Mouse (Mus musculus) macrophage (primary cell): ENCODE measurements around the gene Kalrn. TPM values are rescaled to one million over a fixed set of nuclear protein-coding genes. Genes with fewer than 3 reads are reported as not detected.

Experiments used
- H3K27ac ChIP-seq: fragments of 350-480 bp; formaldehyde crosslinking; 2 replicates; pipeline ENCODE4 v1.9.0; 2021
- H3K36me3 ChIP-seq: fragments of 350-480 bp; formaldehyde crosslinking; 2 replicates; pipeline ENCODE4 v1.9.0; 2021; ENCODE audit errors: inconsistent target
- H3K4me3 ChIP-seq: fragments of 350-480 bp; formaldehyde crosslinking; 2 replicates; pipeline ENCODE4 v1.9.0; 2021; ENCODE audit errors: inconsistent target
- H3K79me2 ChIP-seq: fragments of 350-480 bp; formaldehyde crosslinking; 2 replicates; pipeline ENCODE4 v1.9.0; 2021; ENCODE audit errors: inconsistent target
- WGBS: methylation state at CpG from one replicate; pipeline ENCODE4 v1.1.7; 2026; ENCODE audit warnings: inconsistent platforms; ENCODE audit not compliant: missing documents; 5-methylcytosine and 5-hydroxymethylcytosine counted together
- polyA plus RNA-seq: library from polyadenylated mRNA; stranded (reverse); fragments of 250-400 nt; gene quantifications from 3 replicates; pipeline ENCODE4 v1.2.4, GENCODE M21; 2018; ENCODE audit warnings: inconsistent platforms

The Kalrn gene
- polyA plus RNA-seq, 1 experiment from 2014 or later, result 0.32 TPM

- WGBS, result 90% methylated on average over 22 of the region's 22 CpGs
- no peak overlapping the region for H3K27ac ChIP-seq
- no peaks in the 10 kb centered on the region for H3K79me2 ChIP-seq
- H3K36me3 ChIP-seq, result no peaks in the 10 kb centered on the region
- H3K4me3 ChIP-seq, result no peak overlapping the region
These were observed 310.4 kb downstream of the Kalrn start for GRCm38 (mm10) chr16:34262731-34263460.

- WGBS, result 64% methylated on average over 10 of the region's 10 CpGs
- no peak overlapping the region for H3K4me3 ChIP-seq
These were observed 312.1 kb downstream of the Kalrn start for GRCm38 (mm10) chr16:34260971-34261924.

GRCm38 (mm10) chr16:34254646-34255022 is 318.7 kb downstream of the Kalrn start:
- Histone ChIP-seq H3K36me3 (no peaks in the 10 kb centered on the region), H3K79me2 (no peaks in the 10 kb centered on the region), H3K27ac (no peak overlapping the region), H3K4me3 (no peak overlapping the region)
- WGBS, result 85% methylated on average over 2 of the region's 2 CpGs

More at GRCm38 (mm10) chr16:34260971-34261924, 312.1 kb downstream of the Kalrn start:
- no peak overlapping the region for H3K27ac ChIP-seq
- H3K79me2 ChIP-seq, result no peaks in the 10 kb centered on the region
- H3K36me3 ChIP-seq, result no peaks in the 10 kb centered on the region

- 84% methylated on average over 4 of the region's 4 CpGs for WGBS
- H3K79me2 ChIP-seq, result no peaks in the 10 kb centered on the region
- H3K4me3 ChIP-seq, result no peak overlapping the region
- H3K36me3 ChIP-seq, result no peaks in the 10 kb centered on the region
- H3K27ac ChIP-seq, result no peak overlapping the region
These were observed 319.2 kb downstream of the Kalrn start for GRCm38 (mm10) chr16:34254002-34254645.

- H3K36me3 ChIP-seq, result no peaks in the 10 kb centered on the region
- 96% methylated on average over 3 of the region's 3 CpGs for WGBS
These were observed 320.7 kb downstream of the Kalrn start for GRCm38 (mm10) chr16:34252670-34253069.

GRCm38 (mm10) chr16:34248256-34248655 is 325.1 kb downstream of the Kalrn start:
- H3K4me3 ChIP-seq, result no peak overlapping the region
- H3K27ac ChIP-seq, result no peak overlapping the region
- no peaks in the 10 kb centered on the region for H3K36me3 ChIP-seq
- no peaks in the 10 kb centered on the region for H3K79me2 ChIP-seq
- WGBS, result 3% methylated on average over 4 of the region's 4 CpGs

More at GRCm38 (mm10) chr16:34252670-34253069, 320.7 kb downstream of the Kalrn start:
- Histone ChIP-seq H3K79me2 (no peaks in the 10 kb centered on the region), H3K4me3 (no peak overlapping the region), H3K27ac (no peak overlapping the region)

GRCm38 (mm10) chr16:34241936-34242729 is 331.2 kb downstream of the Kalrn start:
- Histone ChIP-seq H3K4me3 (no peak overlapping the region), H3K36me3 (no peaks in the 10 kb centered on the region), H3K27ac (no peak overlapping the region), H3K79me2 (no peaks in the 10 kb centered on the region)
- 96% methylated on average over 16 of the region's 16 CpGs for WGBS

GRCm38 (mm10) chr16:34239618-34240017 is 333.7 kb downstream of the Kalrn start:
- H3K36me3 ChIP-seq, result no peaks in the 10 kb centered on the region
- no peak overlapping the region for H3K4me3 ChIP-seq
- no peak overlapping the region for H3K27ac ChIP-seq
- WGBS, result 91% methylated on average over 4 of the region's 4 CpGs
- H3K79me2 ChIP-seq, result no peaks in the 10 kb centered on the region

- whole genome bisulfite sequencing, result 68% methylated on average over 12 of the region's 12 CpGs
- no peak overlapping the region for H3K4me3 ChIP-seq
- H3K36me3 ChIP-seq, result no peaks in the 10 kb centered on the region
- no peak overlapping the region for H3K27ac ChIP-seq
- no peaks in the 10 kb centered on the region for H3K79me2 ChIP-seq
These were observed 336.3 kb downstream of the Kalrn start for GRCm38 (mm10) chr16:34236898-34237611.

- WGBS, result 92% methylated on average over 11 of the region's 11 CpGs
These were observed 338.2 kb downstream of the Kalrn start for GRCm38 (mm10) chr16:34235086-34235485.

GRCm38 (mm10) chr16:34231952-34232351 is 341.4 kb downstream of the Kalrn start:
- no peak overlapping the region for H3K27ac ChIP-seq
- H3K79me2 ChIP-seq, result no peaks in the 10 kb centered on the region
- no peaks in the 10 kb centered on the region for H3K36me3 ChIP-seq
- H3K4me3 ChIP-seq, result no peak overlapping the region
- 89% methylated on average over 5 of the region's 5 CpGs for WGBS

More at GRCm38 (mm10) chr16:34235086-34235485, 338.2 kb downstream of the Kalrn start:
- H3K27ac ChIP-seq, result no peak overlapping the region
- no peaks in the 10 kb centered on the region for H3K79me2 ChIP-seq
- no peak overlapping the region for H3K4me3 ChIP-seq
- H3K36me3 ChIP-seq, result no peaks in the 10 kb centered on the region

GRCm38 (mm10) chr16:34231146-34231545 is 342.2 kb downstream of the Kalrn start:
- no peak overlapping the region for H3K4me3 ChIP-seq
- no peaks in the 10 kb centered on the region for H3K36me3 ChIP-seq
- 45% methylated on average over 2 of the region's 2 CpGs for WGBS
- H3K27ac ChIP-seq, result no peak overlapping the region
- no peaks in the 10 kb centered on the region for H3K79me2 ChIP-seq

- 82% methylated on average over 8 of the region's 8 CpGs for WGBS
- Histone ChIP-seq H3K4me3 (no peak overlapping the region), H3K27ac (no peak overlapping the region), H3K36me3 (no peaks in the 10 kb centered on the region), H3K79me2 (no peaks in the 10 kb centered on the region)
These were observed 344.0 kb downstream of the Kalrn start for GRCm38 (mm10) chr16:34229350-34229749.
